Mouse (Mus musculus) kidney, adult 2 months (tissue): Measurements from ENCODE around the gene Wfdc9.

Experiments
- CTCF ChIP-seq: fragments of 200-500 bp; conservative IDR thresholded peaks from 2 replicates; pipeline ENCODE4 v1.5.1; 2011; ENCODE audit warnings: low read depth, mild to moderate bottlenecking, control low read depth, low read length, moderate library complexity, mixed read lengths; ENCODE audit not compliant: insufficient read depth, insufficient read length
- POLR2A ChIP-seq: fragments of 200-500 bp; IDR thresholded peaks from one replicate; pipeline ENCODE4 v1.6.1; 2011; ENCODE audit warnings: low read depth, low read length, control low read depth

DNA sequence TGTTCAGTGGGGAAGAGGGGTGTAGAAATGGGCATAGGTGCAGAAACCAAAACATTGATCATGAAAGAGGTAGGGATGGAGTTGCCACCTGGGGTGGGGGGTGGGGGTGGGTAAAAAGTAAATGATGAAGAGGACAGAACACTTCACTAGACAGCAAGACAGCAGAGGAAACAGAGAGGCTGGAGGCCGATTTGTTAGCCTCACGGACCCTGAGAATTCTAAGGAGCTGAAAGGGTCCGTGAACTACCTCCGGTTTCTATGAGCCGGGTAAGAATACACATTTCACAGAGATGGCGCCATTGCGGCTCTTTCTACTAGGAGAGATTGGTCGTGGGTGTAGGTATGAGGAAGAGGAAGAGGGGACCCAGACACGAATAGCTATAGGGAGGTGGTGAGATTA, at the start of gene Wfdc9:
- TF ChIP-seq POLR2A (no peak), CTCF (no peak)
